Mouse (Mus musculus) myocyte (in vitro differentiated cells): Measurements from ENCODE around the gene Agap3. TPM values are rescaled to one million over a fixed set of nuclear protein-coding genes. Genes with fewer than 3 reads are reported as not detected.

Experiments used
- H3K27me3 ChIP-seq: one replicate; pipeline ENCODE4 v1.6.1; 2011; ENCODE audit not compliant: control insufficient read depth, insufficient read depth, insufficient read length
- H3K36me3 ChIP-seq: one replicate; pipeline ENCODE4 v1.6.1; 2011; ENCODE audit not compliant: control insufficient read depth, insufficient read depth
- H3K4me2 ChIP-seq: one replicate; pipeline ENCODE4 v1.6.1; 2011; ENCODE audit warnings: low read depth, control low read depth
- H3K4me3 ChIP-seq: one replicate; pipeline ENCODE4 v1.5.1; 2011; ENCODE audit warnings: mild to moderate bottlenecking, control low read depth, moderate library complexity
- H3K79me2 ChIP-seq: one replicate; pipeline ENCODE4 v1.6.1; 2011; ENCODE audit not compliant: control insufficient read depth, insufficient read depth
- H3ac ChIP-seq: one replicate; pipeline ENCODE4 v1.6.1; 2011; ENCODE audit not compliant: control insufficient read depth, insufficient read length
- CEBPB ChIP-seq: IDR thresholded peaks from 2 replicates; pipeline ENCODE4 v1.6.1; 2011; ENCODE audit warnings: mild to moderate bottlenecking, moderate library complexity; ENCODE audit not compliant: poor library complexity, insufficient read depth, severe bottlenecking
- E2F4 ChIP-seq: IDR thresholded peaks from one replicate; pipeline ENCODE4 v1.6.1; 2011; ENCODE audit warnings: mild to moderate bottlenecking, control low read depth, moderate library complexity; ENCODE audit not compliant: insufficient read depth
- MAX ChIP-seq: IDR thresholded peaks from one replicate; pipeline ENCODE4 v1.6.1; 2011; ENCODE audit warnings: low read depth, mild to moderate bottlenecking, control low read depth
- MYOD1 ChIP-seq, 3 experiments: IDR thresholded peaks; one replicate each; pipeline ENCODE4 v1.6.1; 2011; ENCODE audit warnings: control low read depth in 2 of 3, low read depth in 2 of 3, mild to moderate bottlenecking in 2 of 3, moderate library complexity in 1 of 3; ENCODE audit not compliant: insufficient read length in 2 of 3, control insufficient read depth in 1 of 3
- MYOG ChIP-seq, 3 experiments: IDR thresholded peaks; one replicate each; pipeline ENCODE4 v1.6.1; 2011; ENCODE audit warnings: control low read depth in 2 of 3, low read depth in 2 of 3, mild to moderate bottlenecking in 2 of 3; ENCODE audit not compliant: insufficient read length in 2 of 3, control insufficient read depth in 1 of 3, insufficient read depth in 1 of 3
- POLR2A ChIP-seq: IDR thresholded peaks from one replicate; pipeline ENCODE4 v1.6.1; 2011; ENCODE audit warnings: low read depth, mild to moderate bottlenecking, control low read depth, moderate library complexity; ENCODE audit not compliant: insufficient read length
- POLR2AphosphoS2 ChIP-seq: IDR thresholded peaks from one replicate; pipeline ENCODE4 v1.6.1; 2011; ENCODE audit warnings: low read depth, control low read depth; ENCODE audit not compliant: insufficient read length
- REST ChIP-seq: IDR thresholded peaks from one replicate; pipeline ENCODE4 v1.6.1; 2011; ENCODE audit warnings: mild to moderate bottlenecking, control low read depth, moderate library complexity; ENCODE audit not compliant: insufficient read depth, insufficient read length
- SRF ChIP-seq: IDR thresholded peaks from one replicate; pipeline ENCODE4 v1.6.1; 2011; ENCODE audit warnings: low read depth; ENCODE audit not compliant: control insufficient read depth, insufficient read length
- TCF12 ChIP-seq: IDR thresholded peaks from one replicate; pipeline ENCODE4 v1.6.1; 2011; ENCODE audit warnings: mild to moderate bottlenecking, control low read depth; ENCODE audit not compliant: poor library complexity, insufficient read depth, severe bottlenecking
- TCF3 ChIP-seq: IDR thresholded peaks from one replicate; pipeline ENCODE4 v1.6.1; 2011; ENCODE audit warnings: low read depth, control low read depth; ENCODE audit not compliant: insufficient read length
- USF1 ChIP-seq: IDR thresholded peaks from one replicate; pipeline ENCODE4 v1.6.1; 2011; ENCODE audit warnings: low read depth, mild to moderate bottlenecking, control low read depth, moderate library complexity
- polyA plus RNA-seq: library from polyadenylated mRNA; unstranded; fragments of >200 nt; fragmentation: generic; extraction: Trizol; gene quantifications from one replicate; pipeline ENCODE4 v1.2.1, GENCODE M21; 2012; ENCODE audit warnings: missing spikeins

Gene Agap3
- polyA plus RNA-seq, 1 experiment: 119 TPM

DNA sequence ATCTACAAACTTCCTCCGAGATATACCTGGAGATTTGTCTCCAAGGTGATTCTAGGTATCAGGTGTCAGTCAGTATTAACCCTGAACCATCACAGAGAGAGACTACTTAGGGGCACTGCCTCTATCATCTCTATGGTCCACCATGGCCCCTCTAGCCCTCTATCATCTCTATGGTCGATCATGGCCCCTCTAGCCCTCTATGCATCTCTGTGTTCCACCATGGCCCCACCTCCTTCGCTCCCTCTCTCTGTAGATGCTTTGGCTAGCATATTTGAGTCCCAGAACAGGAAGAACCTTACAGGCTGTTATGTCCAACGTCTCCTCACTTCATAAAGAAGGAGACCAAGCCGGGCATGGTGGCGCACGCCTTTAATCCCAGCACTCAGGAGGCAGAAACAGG, 90.7 kb downstream of the Agap3 start:
- H3K27me3 ChIP-seq: peaks cover 25% of the 10 kb centered on the region
- H3K4me2 ChIP-seq: no peak overlapping the region
- no peak overlapping the region for H3ac ChIP-seq
- no peaks in the 10 kb centered on the region for H3K36me3 ChIP-seq
- no peaks in the 10 kb centered on the region for H3K79me2 ChIP-seq
- no peak for TF ChIP-seq E2F4
- no peak for TF ChIP-seq POLR2A
- no peak for TF ChIP-seq SRF
- TF ChIP-seq REST: no peak
- no peak for TF ChIP-seq MAX
- no peak for TF ChIP-seq CEBPB
- TF ChIP-seq MYOG (IDR thresholded peaks at IDR 0.05; ENCODE audit: control insufficient read depth in 1 of 3, insufficient read depth in 1 of 3, insufficient read length in 2 of 3, low read depth in 2 of 3): no peak
- no peak for TF ChIP-seq USF1
- no peak for TF ChIP-seq MYOD1 (IDR thresholded peaks at IDR 0.05; ENCODE audit: control insufficient read depth in 1 of 3, insufficient read length in 2 of 3, low read depth in 2 of 3)
- TF ChIP-seq POLR2AphosphoS2: no peak
- no peak for TF ChIP-seq TCF3
- TF ChIP-seq TCF12: no peak
- no peak overlapping the region for H3K4me3 ChIP-seq

DNA sequence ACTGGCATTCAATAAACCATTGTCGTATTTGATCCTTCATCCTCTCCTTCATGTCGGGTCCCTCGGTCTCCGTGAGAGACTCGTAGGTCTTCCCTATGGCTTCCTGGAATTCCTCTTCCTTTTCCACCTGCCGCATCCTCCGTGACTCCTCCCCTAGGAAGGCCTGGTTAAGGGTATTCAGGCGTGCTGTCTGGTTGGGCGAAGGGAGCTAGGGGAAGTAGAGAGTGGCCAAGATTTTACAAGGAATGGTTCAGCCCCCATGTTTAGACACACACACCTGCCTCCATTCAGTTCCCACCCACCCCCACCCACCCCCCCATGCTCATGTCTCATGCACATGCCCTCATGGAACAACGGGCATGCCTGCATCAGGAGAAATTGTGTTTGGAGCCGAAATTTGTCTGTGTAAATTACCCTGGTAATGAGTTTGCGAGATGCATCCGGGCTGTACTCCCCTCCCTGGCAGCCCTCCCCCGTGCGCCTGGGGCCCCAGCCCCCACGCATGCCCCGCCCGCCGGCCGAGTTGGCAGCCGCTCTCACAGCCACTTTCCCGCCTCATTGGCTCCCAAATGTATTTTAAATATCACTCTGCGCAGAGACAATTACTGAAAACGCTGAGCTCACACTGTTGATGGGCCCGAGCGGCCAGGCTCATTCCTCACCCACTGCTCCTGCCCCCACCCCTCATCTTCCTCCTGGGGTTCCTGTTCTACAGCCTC, 98.8 kb downstream of the Agap3 start:
- Histone ChIP-seq H3K4me2 (no peak overlapping the region), H3K36me3 (no peaks in the 10 kb centered on the region), H3K27me3 (peaks cover 70% of the 10 kb centered on the region), H3K79me2 (no peaks in the 10 kb centered on the region), H3ac (no peak overlapping the region), H3K4me3 (no peak overlapping the region)
- no peak for TF ChIP-seq MAX
- no peak for TF ChIP-seq USF1
- no peak for TF ChIP-seq REST

DNA sequence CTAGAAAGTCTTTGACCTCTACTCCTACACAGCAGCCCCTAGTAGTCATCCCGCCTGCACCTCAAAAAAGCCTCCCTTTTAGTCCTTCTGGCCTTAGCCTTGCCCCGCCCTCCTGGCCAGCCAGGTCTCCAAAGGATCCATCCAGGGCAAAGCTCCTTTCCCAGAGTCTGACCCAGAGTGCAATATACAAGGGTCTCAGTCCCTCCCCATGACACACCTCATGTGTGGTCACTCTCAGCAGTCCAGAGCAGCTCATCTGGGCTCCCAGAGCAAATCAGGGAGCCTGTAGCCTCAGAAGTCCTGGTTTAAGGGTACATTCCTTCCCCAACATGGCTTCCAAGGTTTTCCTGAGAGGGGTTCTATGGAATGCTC, 99.3 kb downstream of the Agap3 start:
- Histone ChIP-seq H3K36me3 (no peaks in the 10 kb centered on the region), H3ac (no peak overlapping the region), H3K4me3 (no peak overlapping the region)

More for the DNA sequence above, 99.3 kb downstream of the Agap3 start:
- peaks cover 70% of the 10 kb centered on the region for H3K27me3 ChIP-seq
- no peak for TF ChIP-seq E2F4
- no peak for TF ChIP-seq MAX
- TF ChIP-seq CEBPB: no peak
- no peak for TF ChIP-seq USF1
- TF ChIP-seq TCF12: no peak
- no peaks in the 10 kb centered on the region for H3K79me2 ChIP-seq
- no peak overlapping the region for H3K4me2 ChIP-seq

Other genes with a start within 250 kb of the Agap3 start
- gene Kcnh2, start 100.6 kb upstream of the Agap3 start, polyA plus RNA-seq: 10.3 TPM
- gene Nos3, start 87.4 kb upstream of the Agap3 start, polyA plus RNA-seq: 0.92 TPM
- gene Atg9b, start 60.0 kb upstream of the Agap3 start, polyA plus RNA-seq: 4.0 TPM
- gene Abcb8, start 58.5 kb upstream of the Agap3 start, polyA plus RNA-seq: 37.7 TPM
- gene Asic3, start 38.8 kb upstream of the Agap3 start, polyA plus RNA-seq: 0.24 TPM
- 30.0 TPM for gene Cdk5, start 28.6 kb upstream of the Agap3 start, polyA plus RNA-seq
- gene Slc4a2, start 28.3 kb upstream of the Agap3 start, polyA plus RNA-seq: 96.4 TPM
- 124 TPM for gene Fastk, start 6.9 kb upstream of the Agap3 start, polyA plus RNA-seq
- gene Tmub1, start 4.3 kb upstream of the Agap3 start, polyA plus RNA-seq: 14.2 TPM
- 2.5 TPM for gene Gbx1, start 75.0 kb downstream of the Agap3 start, polyA plus RNA-seq
- gene Asb10, start 88.8 kb downstream of the Agap3 start, polyA plus RNA-seq: 0.77 TPM
- not detected for gene 4931409K22Rik, start 104.6 kb downstream of the Agap3 start, polyA plus RNA-seq
- gene Abcf2, start 125.3 kb downstream of the Agap3 start, polyA plus RNA-seq: 137 TPM
- gene Chpf2, start 134.6 kb downstream of the Agap3 start, polyA plus RNA-seq: 39.5 TPM
- gene Smarcd3, start 172.2 kb downstream of the Agap3 start, polyA plus RNA-seq: 128 TPM
- gene Nub1, start 233.4 kb downstream of the Agap3 start, polyA plus RNA-seq: 28.5 TPM